Mouse (Mus musculus): ENCODE measurements around the gene Coa5.

Gene Coa5

GRCm38 (mm10) chr1:37430297-37430840 lies 466 bp upstream of the Coa5 start:
- no peak for DNase-seq (ENCODE audit: low spot score)

- no peak for DNase-seq (ENCODE audit: low spot score)
These were observed 992 bp downstream of the Coa5 start for GRCm38 (mm10) chr1:37428911-37429310.

- DNase-seq (ENCODE audit: low spot score), result no peak
These were observed 2.6 kb downstream of the Coa5 start for GRCm38 (mm10) chr1:37427144-37427875.

- DNase-seq (ENCODE audit: low spot score), result no peak
These were observed 10.5 kb downstream of the Coa5 start for GRCm38 (mm10) chr1:37419420-37419819.

- no peak for DNase-seq (ENCODE audit: low spot score)
These were observed 14.5 kb downstream of the Coa5 start for GRCm38 (mm10) chr1:37415394-37415793.

GRCm38 (mm10) chr1:37409647-37410046 lies 20.3 kb downstream of the Coa5 start:
- no peak for DNase-seq (ENCODE audit: low spot score)

GRCm38 (mm10) chr1:37408678-37409077 lies 21.2 kb downstream of the Coa5 start:
- no peak for DNase-seq (ENCODE audit: low spot score)

- DNase-seq (ENCODE audit: low spot score), result no peak
These were observed 21.8 kb downstream of the Coa5 start for GRCm38 (mm10) chr1:37408059-37408458.

GRCm38 (mm10) chr1:37407228-37407627 lies 22.7 kb downstream of the Coa5 start:
- no peak for DNase-seq (ENCODE audit: low spot score)

GRCm38 (mm10) chr1:37405137-37405536 lies 24.8 kb downstream of the Coa5 start:
- no peak for DNase-seq (ENCODE audit: low spot score)

- no peak for DNase-seq (ENCODE audit: low spot score)
These were observed 28.2 kb downstream of the Coa5 start for GRCm38 (mm10) chr1:37401687-37402086.

GRCm38 (mm10) chr1:37399734-37400133 lies 30.2 kb downstream of the Coa5 start:
- DNase-seq (ENCODE audit: low spot score), result no peak

GRCm38 (mm10) chr1:37398961-37399360 lies 30.9 kb downstream of the Coa5 start:
- DNase-seq (ENCODE audit: low spot score), result no peak

GRCm38 (mm10) chr1:37396481-37396880 lies 33.4 kb downstream of the Coa5 start:
- DNase-seq (ENCODE audit: low spot score), result no peak

- DNase-seq (ENCODE audit: low spot score), result no peak
These were observed 36.7 kb downstream of the Coa5 start for GRCm38 (mm10) chr1:37393174-37393573.

- DNase-seq (ENCODE audit: low spot score), result no peak
These were observed 43.4 kb downstream of the Coa5 start for GRCm38 (mm10) chr1:37386448-37386971.

GRCm38 (mm10) chr1:37384304-37384703 lies 45.6 kb downstream of the Coa5 start:
- no peak for DNase-seq (ENCODE audit: low spot score)

GRCm38 (mm10) chr1:37380913-37381312 lies 49.0 kb downstream of the Coa5 start:
- no peak for DNase-seq (ENCODE audit: low spot score)

GRCm38 (mm10) chr1:37379536-37379935 lies 50.4 kb downstream of the Coa5 start:
- DNase-seq (ENCODE audit: low spot score), result no peak

GRCm38 (mm10) chr1:37378095-37378494 lies 51.8 kb downstream of the Coa5 start:
- DNase-seq (ENCODE audit: low spot score), result no peak

- no peak for DNase-seq (ENCODE audit: low spot score)
These were observed 53.2 kb downstream of the Coa5 start for GRCm38 (mm10) chr1:37376751-37377150.

GRCm38 (mm10) chr1:37376177-37376576 lies 53.7 kb downstream of the Coa5 start:
- no peak for DNase-seq (ENCODE audit: low spot score)

GRCm38 (mm10) chr1:37368768-37369385 lies 61.0 kb downstream of the Coa5 start:
- no peak for DNase-seq (ENCODE audit: low spot score)
